Mouse (Mus musculus): ENCODE results near the gene Sec31a. TPM values are rescaled to one million over a fixed set of nuclear protein-coding genes. Genes with fewer than 3 reads are reported as not detected.

Gene Sec31a
- polyA plus RNA-seq, 1 experiment from 2014 or later: 136 TPM

- H3K36me3 ChIP-seq: no peaks in the 10 kb centered on the region
- no peaks in the 10 kb centered on the region; the same call in 1 of the 2 replicates for H3K27me3 ChIP-seq
- WGBS: 86% methylated on average over 8 of the region's 8 CpGs
- H3K4me1 ChIP-seq (replicated peaks): peaks cover 14% of the 10 kb centered on the region
- no peak for ATAC-seq (ENCODE audit: insufficient number of reproducible peaks, insufficient read depth, low FRiP score, low TSS enrichment, low read depth)
- no peak overlapping the region for H3K9ac ChIP-seq (replicated peaks)
- no peak overlapping the region for H3K4me3 ChIP-seq (replicated peaks)
- H3K27ac ChIP-seq: no peak overlapping the region
- no peaks in the 10 kb centered on the region for H3K9me3 ChIP-seq
- H3K4me2 ChIP-seq: no peak overlapping the region
Observed at GRCm38 (mm10) chr5:100331636-100332035, 84.4 kb downstream of the Sec31a start.

GRCm38 (mm10) chr5:100322081-100322480, 94.0 kb downstream of the Sec31a start:
- H3K9me3 ChIP-seq: no peaks in the 10 kb centered on the region
- ATAC-seq (ENCODE audit: insufficient number of reproducible peaks, insufficient read depth, low FRiP score, low TSS enrichment, low read depth): no peak
- no peaks in the 10 kb centered on the region for H3K36me3 ChIP-seq
- H3K4me2 ChIP-seq: peak overlapping the region; percentile 13; the same call in 1 of the 2 replicates
- 4% methylated on average over 11 of the region's 11 CpGs for WGBS
- H3K9ac ChIP-seq (replicated peaks): no peak overlapping the region
- no peaks in the 10 kb centered on the region; the same call in 1 of the 2 replicates for H3K27me3 ChIP-seq
- no peak overlapping the region for H3K4me3 ChIP-seq (replicated peaks)
- H3K4me1 ChIP-seq (replicated peaks): peaks cover 7% of the 10 kb centered on the region
- H3K27ac ChIP-seq: no peak overlapping the region

GRCm38 (mm10) chr5:100317842-100318241, 98.2 kb downstream of the Sec31a start:
- Histone ChIP-seq H3K4me1 (replicated peaks) (peaks cover 7% of the 10 kb centered on the region), H3K4me2 (no peak overlapping the region), H3K27ac (no peak overlapping the region), H3K4me3 (replicated peaks) (no peak overlapping the region), H3K9ac (replicated peaks) (no peak overlapping the region), H3K36me3 (no peaks in the 10 kb centered on the region), H3K9me3 (no peaks in the 10 kb centered on the region), H3K27me3 (peaks cover 2% of the 10 kb centered on the region; the same call in 1 of the 2 replicates)
- ATAC-seq (ENCODE audit: insufficient number of reproducible peaks, insufficient read depth, low FRiP score, low TSS enrichment, low read depth): no peak
- WGBS: 71% methylated on average over 7 of the region's 7 CpGs

GRCm38 (mm10) chr5:100317010-100317409, 99.0 kb downstream of the Sec31a start:
- WGBS: 76% methylated on average over 18 of the region's 18 CpGs
- 0 out of 2 replicates have a peak overlapping the region, but pooled peaks have one; percentile 23 for H3K9ac ChIP-seq (replicated peaks)
- H3K27me3 ChIP-seq: peaks cover 2% of the 10 kb centered on the region; the same call in 1 of the 2 replicates
- no peak overlapping the region for H3K4me2 ChIP-seq
- no peak overlapping the region for H3K27ac ChIP-seq
- no peak for ATAC-seq (ENCODE audit: insufficient number of reproducible peaks, insufficient read depth, low FRiP score, low TSS enrichment, low read depth)
- H3K36me3 ChIP-seq: no peaks in the 10 kb centered on the region
- H3K4me1 ChIP-seq (replicated peaks): peaks cover 7% of the 10 kb centered on the region
- H3K9me3 ChIP-seq: no peaks in the 10 kb centered on the region
- H3K4me3 ChIP-seq (replicated peaks): no peak overlapping the region

- Histone ChIP-seq H3K27ac (no peak overlapping the region), H3K4me3 (replicated peaks) (no peak overlapping the region), H3K27me3 (peaks cover 2% of the 10 kb centered on the region; the same call in 1 of the 2 replicates), H3K9me3 (no peaks in the 10 kb centered on the region), H3K9ac (replicated peaks) (no peak overlapping the region), H3K4me1 (replicated peaks) (peaks cover 7% of the 10 kb centered on the region), H3K4me2 (no peak overlapping the region), H3K36me3 (no peaks in the 10 kb centered on the region)
- no peak for ATAC-seq (ENCODE audit: insufficient number of reproducible peaks, insufficient read depth, low FRiP score, low TSS enrichment, low read depth)
- 48% methylated on average over 3 of the region's 3 CpGs for WGBS
Observed at GRCm38 (mm10) chr5:100315646-100316045, 100.4 kb downstream of the Sec31a start.

- 86% methylated on average over 5 of the region's 5 CpGs for WGBS
- Histone ChIP-seq H3K36me3 (no peaks in the 10 kb centered on the region), H3K4me1 (replicated peaks) (no peaks in the 10 kb centered on the region), H3K27ac (no peak overlapping the region), H3K9ac (replicated peaks) (no peak overlapping the region), H3K27me3 (peaks cover 2% of the 10 kb centered on the region; the same call in 1 of the 2 replicates), H3K4me2 (no peak overlapping the region), H3K9me3 (no peaks in the 10 kb centered on the region), H3K4me3 (replicated peaks) (no peak overlapping the region)
- no peak for ATAC-seq (ENCODE audit: insufficient number of reproducible peaks, insufficient read depth, low FRiP score, low TSS enrichment, low read depth)
Observed at GRCm38 (mm10) chr5:100312391-100312790, 103.6 kb downstream of the Sec31a start.

Other genes starting within 250 kb of the Sec31a start
- gene Lin54, start 84.4 kb upstream of the Sec31a start, polyA plus RNA-seq (2016; fragmentation: Nextera tagmentation; extraction: Ambion mirVana): 14.6 and 16.6 TPM in 2 replicates
- gene Cops4, start 102.1 kb upstream of the Sec31a start, polyA plus RNA-seq (2016; fragmentation: Nextera tagmentation; extraction: Ambion mirVana): 221 and 224 TPM in 2 replicates
- 2.6 and 3.8 TPM in 2 replicates for gene Plac8, start 156.0 kb upstream of the Sec31a start, polyA plus RNA-seq (2016; fragmentation: Nextera tagmentation; extraction: Ambion mirVana)